Mouse (Mus musculus) CH12.LX (cell line): ENCODE data around the gene Dlgap1. TPM values are rescaled to one million over a fixed set of nuclear protein-coding genes. Genes with fewer than 3 reads are reported as not detected.

Experiments used
- DNase-seq: peaks from one replicate; pipeline ENCODE4 v3.0.0-alpha.2; 2013; ENCODE audit errors: extremely low read depth
- H3K27ac ChIP-seq: 2 replicates; pipeline ENCODE4 v1.5.1; 2012; ENCODE audit warnings: low read depth, mild to moderate bottlenecking, control low read depth, moderate library complexity; ENCODE audit not compliant: insufficient read depth
- H3K27me3 ChIP-seq: replicated peaks from 2 replicates; pipeline ENCODE3; 2012; ENCODE audit warnings: inconsistent platforms
- H3K36me3 ChIP-seq, 2 experiments: replicated peaks in 1 of 2; 2 replicates each; pipeline versions ENCODE3 to v1.6.1; 2012; ENCODE audit warnings: inconsistent platforms in 1 of 2, low read length in 1 of 2, mild to moderate bottlenecking in 1 of 2, mixed read lengths in 1 of 2, moderate library complexity in 1 of 2; ENCODE audit not compliant: control insufficient read depth in 1 of 2, insufficient read depth in 1 of 2
- H3K4me1 ChIP-seq, 2 experiments: 2 replicates each; pipeline ENCODE4 v1.6.1; 2012; ENCODE audit warnings: inconsistent platforms in 1 of 2, moderate library complexity in 1 of 2; ENCODE audit not compliant: insufficient read depth in 2 of 2, control insufficient read depth in 1 of 2
- H3K4me2 ChIP-seq: 2 replicates; pipeline ENCODE4 v1.6.1; 2012; ENCODE audit warnings: low read depth, mild to moderate bottlenecking, control low read depth; ENCODE audit not compliant: poor library complexity, insufficient read depth, severe bottlenecking
- H3K4me3 ChIP-seq, 3 experiments: fragments of 150-350 bp in 1 of 3; sonication (generic) in 1 of 3; replicated peaks in 1 of 3; 2 replicates each; pipeline versions ENCODE3 to v1.5.1; 2011 to 2012; ENCODE audit warnings: low read depth in 2 of 3, low read length in 2 of 3, mild to moderate bottlenecking in 2 of 3, moderate library complexity in 2 of 3, control low read depth in 1 of 3, improper control_type of control experiment in 1 of 3, inconsistent platforms in 1 of 3, mixed read lengths in 1 of 3; ENCODE audit not compliant: poor library complexity in 1 of 3
- H3K79me2 ChIP-seq: replicated peaks from 2 replicates; pipeline ENCODE4 v1.6.1; 2012; ENCODE audit warnings: mild to moderate bottlenecking, moderate library complexity; ENCODE audit not compliant: control insufficient read depth, poor library complexity, insufficient read depth, severe bottlenecking; ENCODE audit errors: extremely low read depth
- H3K9ac ChIP-seq: 2 replicates; pipeline ENCODE4 v1.6.1; 2012; ENCODE audit warnings: low read depth, mild to moderate bottlenecking, control low read depth, moderate library complexity; ENCODE audit not compliant: insufficient read depth
- H3K9me3 ChIP-seq: replicated peaks from 2 replicates; pipeline ENCODE3; 2012; ENCODE audit warnings: low read length, inconsistent platforms, mixed read lengths
- BHLHE40 ChIP-seq: IDR thresholded peaks from 2 replicates; pipeline ENCODE4 v1.6.1; 2011; ENCODE audit warnings: mild to moderate bottlenecking, low read depth, low read length, improper control_type of control experiment
- E2F4 ChIP-seq: IDR thresholded peaks from 2 replicates; pipeline ENCODE4 v1.6.1; 2011; ENCODE audit warnings: low read depth, low read length, improper control_type of control experiment; ENCODE audit not compliant: insufficient replicate concordance
- GABPA ChIP-seq: IDR thresholded peaks from 2 replicates; pipeline ENCODE4 v1.6.1; 2012; ENCODE audit warnings: low read depth, low read length, improper control_type of control experiment, inconsistent platforms; ENCODE audit not compliant: insufficient replicate concordance
- JUN ChIP-seq: IDR thresholded peaks from 2 replicates; pipeline ENCODE4 v1.6.1; 2011; ENCODE audit warnings: low read depth, mild to moderate bottlenecking, low read length, improper control_type of control experiment, moderate library complexity; ENCODE audit not compliant: insufficient read depth
- KAT2A ChIP-seq: IDR thresholded peaks from 2 replicates; pipeline ENCODE4 v1.6.1; 2012; ENCODE audit warnings: low read length, improper control_type of control experiment, inconsistent platforms; ENCODE audit not compliant: insufficient replicate concordance
- MAFK ChIP-seq: IDR thresholded peaks from 2 replicates; pipeline ENCODE4 v1.6.1; 2011; ENCODE audit warnings: low read length, improper control_type of control experiment; ENCODE audit not compliant: insufficient replicate concordance
- MAZ ChIP-seq: IDR thresholded peaks from 2 replicates; pipeline ENCODE4 v1.6.1; 2012; ENCODE audit warnings: low read depth, mild to moderate bottlenecking, inconsistent platforms, low read length, improper control_type of control experiment, moderate library complexity
- MEF2A ChIP-seq: IDR thresholded peaks from 2 replicates; pipeline ENCODE4 v1.6.1; 2014; ENCODE audit warnings: low read depth, mild to moderate bottlenecking, inconsistent platforms, low read length, improper control_type of control experiment, borderline replicate concordance
- NELFE ChIP-seq: IDR thresholded peaks from 2 replicates; pipeline ENCODE4 v1.6.1; 2011; ENCODE audit warnings: low read depth, low read length, improper control_type of control experiment
- PAX5 ChIP-seq: IDR thresholded peaks from 2 replicates; pipeline ENCODE4 v1.6.1; 2012; ENCODE audit warnings: low read length, inconsistent platforms, mixed read lengths
- RAD21 ChIP-seq: IDR thresholded peaks from 2 replicates; pipeline ENCODE4 v1.6.1; 2011; ENCODE audit warnings: low read depth, mild to moderate bottlenecking, low read length, improper control_type of control experiment, moderate library complexity
- SIN3A ChIP-seq: IDR thresholded peaks from 2 replicates; pipeline ENCODE4 v1.6.1; 2012; ENCODE audit warnings: low read length, improper control_type of control experiment, inconsistent platforms
- SMC3 ChIP-seq: IDR thresholded peaks from 2 replicates; pipeline ENCODE4 v1.6.1; 2011; ENCODE audit warnings: low read depth, low read length, improper control_type of control experiment
- TBP ChIP-seq: conservative IDR thresholded peaks from 2 replicates; pipeline ENCODE4 v1.6.1; 2011; ENCODE audit warnings: low read depth, low read length, improper control_type of control experiment
- UBTF ChIP-seq: IDR thresholded peaks from 2 replicates; pipeline ENCODE4 v1.6.1; 2012; ENCODE audit warnings: low read depth, mild to moderate bottlenecking, inconsistent platforms, low read length, improper control_type of control experiment, moderate library complexity
- USF1 ChIP-seq: IDR thresholded peaks from 2 replicates; pipeline ENCODE4 v1.6.1; 2014; ENCODE audit warnings: low read depth, mild to moderate bottlenecking, inconsistent platforms, low read length, improper control_type of control experiment
- USF2 ChIP-seq: conservative IDR thresholded peaks from 2 replicates; pipeline ENCODE4 v1.6.1; 2011; ENCODE audit warnings: low read depth, low read length, improper control_type of control experiment
- ZC3H11A ChIP-seq: IDR thresholded peaks from 2 replicates; pipeline ENCODE4 v1.6.1; 2012; ENCODE audit warnings: low read depth, mild to moderate bottlenecking, inconsistent platforms, low read length, improper control_type of control experiment
- ZNF384 ChIP-seq: IDR thresholded peaks from 2 replicates; pipeline ENCODE4 v1.6.1; 2012; ENCODE audit warnings: low read depth, low read length, improper control_type of control experiment, inconsistent platforms
- dilution Hi-C: fragments of 300-500 bp; cut with MboI; formaldehyde crosslinking; loops from 2 replicates; pipeline ENCODE4 v1.14.3; 2020; ENCODE audit warnings: low sequenced_read_pairs; ENCODE audit not compliant: extremely low pct_unique_long_range_greater_than_20kb, extremely low pct_ligation_motif_present
- in situ Hi-C: fragments of 300-500 bp; cut with MboI; formaldehyde crosslinking; loops from 3 replicates; pipeline ENCODE4 v1.14.3; 2019; ENCODE audit warnings: low sequenced_read_pairs, low pct_ligation_motif_present, low pct_unique_long_range_greater_than_20kb, mixed read lengths
- polyA plus RNA-seq: library from polyadenylated mRNA; unstranded; fragments of >175 nt; gene quantifications from 2 replicates; pipeline ENCODE4 v1.2.1, GENCODE M21; 2012; ENCODE audit warnings: low read depth; ENCODE audit not compliant: insufficient read length
- total RNA-seq, 2 experiments: library from RNA; depleted of rRNA; stranded (reverse); fragments of 300-350 nt in 1 of 2; fragments of >200 nt in 1 of 2; gene quantifications; 2 replicates each; pipeline ENCODE4 v1.2.3; 2012 to 2014

The Dlgap1 gene
- total and polyA plus RNA-seq, 3 experiments: 0.51 to 2.7 (median 1.2) TPM

- no peaks in the 10 kb centered on the region for H3K27me3 ChIP-seq
- H3K36me3 ChIP-seq: no peaks in the 10 kb centered on the region
- dilution Hi-C loops (no loop called here), in situ Hi-C loops (no loop called here)
- no peaks in the 10 kb centered on the region for H3K4me1 ChIP-seq
- H3K4me2 ChIP-seq: no peak overlapping the region
- no peaks in the 10 kb centered on the region for H3K79me2 ChIP-seq
- DNase-seq: no peak
- H3K4me3 ChIP-seq: no peak overlapping the region
- H3K27ac ChIP-seq: no peak overlapping the region
- TF ChIP-seq MAZ: no peak
- no peak for TF ChIP-seq MEF2A
- no peak for TF ChIP-seq GABPA
- no peak for TF ChIP-seq SIN3A
- TF ChIP-seq BHLHE40: no peak
- TF ChIP-seq USF2: no peak
- TF ChIP-seq ZC3H11A: no peak
- no peak for TF ChIP-seq E2F4
- TF ChIP-seq MAFK: peak; percentile 79
- H3K9me3 ChIP-seq: peaks cover 24% of the 10 kb centered on the region
- H3K9ac ChIP-seq: no peak overlapping the region
Observed at GRCm38 (mm10) chr17:70347403-70347802, 378.5 kb downstream of the Dlgap1 start.

- in situ Hi-C loops: no loop called here
- dilution Hi-C loops: no loop called here
- TF ChIP-seq ZNF384 (no peak), BHLHE40 (no peak), KAT2A (no peak), NELFE (no peak), SMC3 (no peak), RAD21 (no peak), PAX5 (no peak), SIN3A (no peak), UBTF (no peak), USF1 (no peak), TBP (no peak), E2F4 (no peak), USF2 (no peak), JUN (no peak)
- TF ChIP-seq, all 38 proteins: peak for 0
Observed at GRCm38 (mm10) chr17:70363561-70363960, 394.7 kb downstream of the Dlgap1 start.

More at GRCm38 (mm10) chr17:70363561-70363960, 394.7 kb downstream of the Dlgap1 start:
- Histone ChIP-seq H3K9ac (no peak overlapping the region), H3K4me3 (no peak overlapping the region), H3K4me1 (no peaks in the 10 kb centered on the region), H3K27me3 (no peaks in the 10 kb centered on the region), H3K36me3 (no peaks in the 10 kb centered on the region), H3K27ac (no peak overlapping the region), H3K9me3 (no peaks in the 10 kb centered on the region), H3K4me2 (no peak overlapping the region), H3K79me2 (no peaks in the 10 kb centered on the region)
- DNase-seq: no peak
